Mouse (Mus musculus) limb, embryonic 11.5 days (tissue): ENCODE measurements around the gene Rchy1. TPM values are rescaled to one million over a fixed set of nuclear protein-coding genes. Genes with fewer than 3 reads are reported as not detected.
A peak's percentile ranks its signal among the peaks of the same experiment; 100 is the strongest.
"Not testable (repeated sequence)": the region's sequence is repeated elsewhere in the genome, so short reads cannot be mapped to it uniquely, and the experiment has no call there.

Experiments
- ATAC-seq: fragments of 200-750 bp; cut with Nextera tagmentation; 2 replicates; pipeline ENCODE4 v1.8.0; 2017; ENCODE audit warnings: low read depth; ENCODE audit not compliant: insufficient number of reproducible peaks, low FRiP score, low TSS enrichment
- DNase-seq: peaks from one replicate; pipeline ENCODE4 v3.0.0-alpha.2; 2015; ENCODE audit warnings: low spot score
- H3K27ac ChIP-seq: fragments of 300-500 bp; sonication (generic); replicated peaks from 2 replicates; pipeline ENCODE4 v1.5.1; 2014; ENCODE audit warnings: low read depth, mild to moderate bottlenecking, low read length
- H3K27me3 ChIP-seq: fragments of 300-500 bp; sonication (generic); 2 replicates; pipeline ENCODE4 v1.6.1; 2014; ENCODE audit warnings: mild to moderate bottlenecking, low read length, mixed read lengths; ENCODE audit not compliant: control insufficient read depth, insufficient read depth
- H3K36me3 ChIP-seq: fragments of 300-500 bp; sonication (generic); 2 replicates; pipeline ENCODE4 v1.6.1; 2014; ENCODE audit warnings: mild to moderate bottlenecking, low read length, moderate library complexity, mixed read lengths; ENCODE audit not compliant: control insufficient read depth, insufficient read depth
- H3K4me1 ChIP-seq: fragments of 300-500 bp; sonication (generic); 2 replicates; pipeline ENCODE4 v1.6.1; 2014; ENCODE audit warnings: low read length, mixed read lengths; ENCODE audit not compliant: control insufficient read depth, insufficient read depth
- H3K4me2 ChIP-seq: fragments of 300-500 bp; sonication (generic); 2 replicates; pipeline ENCODE4 v1.6.1; 2014; ENCODE audit warnings: low read depth, mild to moderate bottlenecking, moderate library complexity; ENCODE audit not compliant: severe bottlenecking
- H3K4me3 ChIP-seq: fragments of 300-500 bp; sonication (generic); 2 replicates; pipeline ENCODE4 v1.5.1; 2014; ENCODE audit warnings: low read depth, low read length
- H3K9ac ChIP-seq: fragments of 300-500 bp; sonication (generic); 2 replicates; pipeline ENCODE4 v1.6.1; 2014; ENCODE audit warnings: mild to moderate bottlenecking, low read length
- H3K9me3 ChIP-seq: fragments of 300-500 bp; sonication (generic); 2 replicates; pipeline ENCODE4 v1.6.1; 2016; ENCODE audit warnings: low read length; ENCODE audit not compliant: control insufficient read depth
- WGBS: fragments of 180-500 bp; shearing (Covaris S2); extraction: QIAGEN DNeasy Blood & Tissue Kit; methylation state at CpG from one replicate; pipeline ENCODE4 v1.1.7; 2014; 5-methylcytosine and 5-hydroxymethylcytosine counted together
- polyA plus RNA-seq: library from polyadenylated mRNA; unstranded; fragments of >200 nt; fragmentation: Nextera tagmentation; extraction: Ambion mirVana; gene quantifications from 2 replicates; pipeline ENCODE4 v1.2.1, GENCODE M21; 2014

Gene Rchy1
- polyA plus RNA-seq, 1 experiment from 2014 or later: 47.7 TPM

GRCm38 (mm10) chr5:91956991-91957760 is 5.7 kb downstream of the Rchy1 start:
- no peak overlapping the region for H3K4me3 ChIP-seq
- no peaks in the 10 kb centered on the region for H3K4me1 ChIP-seq
- ATAC-seq (no peak), DNase-seq (no peak)
- no peak overlapping the region for H3K27ac ChIP-seq
- H3K9me3 ChIP-seq: no peaks in the 10 kb centered on the region
- H3K9ac ChIP-seq: no peak overlapping the region
- H3K27me3 ChIP-seq: no peaks in the 10 kb centered on the region
- no peak overlapping the region for H3K4me2 ChIP-seq
- WGBS: 90% methylated on average over 3 of the region's 3 CpGs
- peaks cover 9% of the 10 kb centered on the region; the same call in 1 of the 2 replicates for H3K36me3 ChIP-seq

- DNase-seq: no peak
These were observed 11.5 kb downstream of the Rchy1 start for GRCm38 (mm10) chr5:91951404-91951803.

GRCm38 (mm10) chr5:91949441-91949840 is 13.4 kb downstream of the Rchy1 start:
- no peak overlapping the region for H3K4me3 ChIP-seq
- no peaks in the 10 kb centered on the region for H3K4me1 ChIP-seq
- no peaks in the 10 kb centered on the region for H3K27me3 ChIP-seq
- no peaks in the 10 kb centered on the region for H3K9me3 ChIP-seq
- ATAC-seq (no peak), DNase-seq (no peak)
- H3K4me2 ChIP-seq: no peak overlapping the region
- H3K9ac ChIP-seq: no peak overlapping the region
- no peak overlapping the region for H3K27ac ChIP-seq
- peaks cover 14% of the 10 kb centered on the region for H3K36me3 ChIP-seq
- 94% methylated on average over 7 of the region's 7 CpGs for WGBS

More at GRCm38 (mm10) chr5:91951404-91951803, 11.5 kb downstream of the Rchy1 start:
- H3K9me3 ChIP-seq: no peaks in the 10 kb centered on the region
- H3K27me3 ChIP-seq: no peaks in the 10 kb centered on the region
- H3K9ac ChIP-seq: no peak overlapping the region
- no peak for ATAC-seq
- H3K4me2 ChIP-seq: no peak overlapping the region
- no peak overlapping the region for H3K27ac ChIP-seq
- H3K4me1 ChIP-seq: no peaks in the 10 kb centered on the region
- H3K36me3 ChIP-seq: peaks cover 14% of the 10 kb centered on the region
- H3K4me3 ChIP-seq: no peak overlapping the region

GRCm38 (mm10) chr5:91947008-91947407 is 15.9 kb downstream of the Rchy1 start:
- WGBS: 99% methylated on average over 4 of the region's 4 CpGs
- Histone ChIP-seq H3K9me3 (no peaks in the 10 kb centered on the region), H3K36me3 (peaks cover 9% of the 10 kb centered on the region)

GRCm38 (mm10) chr5:91945609-91946008 is 17.3 kb downstream of the Rchy1 start:
- not testable (repeated sequence) for H3K27me3 ChIP-seq, H3K4me3 ChIP-seq, ATAC-seq, H3K9me3 ChIP-seq, H3K27ac ChIP-seq, DNase-seq, H3K36me3 ChIP-seq, H3K9ac ChIP-seq, H3K4me2 ChIP-seq, H3K4me1 ChIP-seq
- WGBS: 94% methylated on average over 1 of the region's 1 CpGs

More at GRCm38 (mm10) chr5:91947008-91947407, 15.9 kb downstream of the Rchy1 start:
- Histone ChIP-seq H3K9ac (no peak overlapping the region), H3K4me1 (no peaks in the 10 kb centered on the region), H3K4me2 (no peak overlapping the region), H3K4me3 (no peak overlapping the region), H3K27ac (no peak overlapping the region), H3K27me3 (no peaks in the 10 kb centered on the region)
- DNase-seq (no peak), ATAC-seq (no peak)

GRCm38 (mm10) chr5:91913231-91913630 is 49.6 kb downstream of the Rchy1 start:
- ATAC-seq (no peak), DNase-seq (peak; percentile 17)
- H3K4me3 ChIP-seq: no peak overlapping the region
- no peak overlapping the region for H3K4me2 ChIP-seq
- H3K27me3 ChIP-seq: no peaks in the 10 kb centered on the region
- no peaks in the 10 kb centered on the region for H3K4me1 ChIP-seq
- no peak overlapping the region for H3K9ac ChIP-seq
- H3K9me3 ChIP-seq: no peaks in the 10 kb centered on the region
- H3K27ac ChIP-seq: no peak overlapping the region
- no peaks in the 10 kb centered on the region for H3K36me3 ChIP-seq
- 84% methylated on average over 2 of the region's 2 CpGs for WGBS

GRCm38 (mm10) chr5:91911384-91912106 is 51.3 kb downstream of the Rchy1 start:
- 77% methylated on average over 13 of the region's 13 CpGs for WGBS
- H3K4me3 ChIP-seq: no peak overlapping the region
- H3K9ac ChIP-seq: no peak overlapping the region
- no peak overlapping the region for H3K4me2 ChIP-seq
- H3K27me3 ChIP-seq: no peaks in the 10 kb centered on the region
- DNase-seq (peak; percentile 20), ATAC-seq (no peak)
- H3K4me1 ChIP-seq: no peaks in the 10 kb centered on the region
- H3K36me3 ChIP-seq: no peaks in the 10 kb centered on the region
- H3K9me3 ChIP-seq: no peaks in the 10 kb centered on the region
- H3K27ac ChIP-seq: no peak overlapping the region

GRCm38 (mm10) chr5:91910616-91911015 is 52.3 kb downstream of the Rchy1 start:
- Histone ChIP-seq H3K4me1 (no peaks in the 10 kb centered on the region), H3K27ac (no peak overlapping the region), H3K36me3 (no peaks in the 10 kb centered on the region), H3K27me3 (no peaks in the 10 kb centered on the region), H3K4me3 (no peak overlapping the region), H3K9ac (no peak overlapping the region), H3K4me2 (no peak overlapping the region), H3K9me3 (no peaks in the 10 kb centered on the region)
- peak; percentile 9 for DNase-seq
- 88% methylated on average over 4 of the region's 4 CpGs for WGBS
- no peak for ATAC-seq
